Mouse (Mus musculus) Muller cell, postnatal 12 days (primary cell): ENCODE results near the gene 1810010H24Rik.
A peak's percentile ranks its signal among the peaks of the same experiment; 100 is the strongest.
"Not testable (repeated sequence)": the region's sequence is repeated elsewhere in the genome, so short reads cannot be mapped to it uniquely, and the experiment has no call there.

Source experiments
- DNase-seq: peaks from one replicate; pipeline ENCODE4 v3.0.0-alpha.2; 2015; ENCODE audit errors: inconsistent ontology term

Gene 1810010H24Rik

GRCm38 (mm10) chr11:107012324-107013017, 13.0 kb upstream of the 1810010H24Rik start:
- DNase-seq: peak; percentile 96

GRCm38 (mm10) chr11:107014020-107014585, 11.4 kb upstream of the 1810010H24Rik start:
- DNase-seq: no peak

GRCm38 (mm10) chr11:107014597-107015309, 10.7 kb upstream of the 1810010H24Rik start:
- no peak for DNase-seq

GRCm38 (mm10) chr11:107015535-107016187, 9.8 kb upstream of the 1810010H24Rik start:
- not testable (repeated sequence) for DNase-seq

- no peak for DNase-seq
These were observed 8.6 kb upstream of the 1810010H24Rik start for GRCm38 (mm10) chr11:107016893-107017292.

- no peak for DNase-seq
These were observed 8.1 kb upstream of the 1810010H24Rik start for GRCm38 (mm10) chr11:107017339-107017886.

- no peak for DNase-seq
These were observed 6.9 kb upstream of the 1810010H24Rik start for GRCm38 (mm10) chr11:107018606-107019005.

GRCm38 (mm10) chr11:107019318-107019717, 6.2 kb upstream of the 1810010H24Rik start:
- DNase-seq: no peak

- not testable (repeated sequence) for DNase-seq
These were observed 5.8 kb upstream of the 1810010H24Rik start for GRCm38 (mm10) chr11:107019722-107020121.

GRCm38 (mm10) chr11:107022050-107022683, 3.3 kb upstream of the 1810010H24Rik start:
- no peak for DNase-seq

GRCm38 (mm10) chr11:107024406-107024805, 1.1 kb upstream of the 1810010H24Rik start:
- DNase-seq: no peak

- DNase-seq: peak; percentile 54
These were observed 1.3 kb downstream of the 1810010H24Rik start for GRCm38 (mm10) chr11:107026554-107027430.

- peak; percentile 95 for DNase-seq
These were observed 2.2 kb downstream of the 1810010H24Rik start for GRCm38 (mm10) chr11:107027431-107028274.

- no peak for DNase-seq
These were observed 2.8 kb downstream of the 1810010H24Rik start for GRCm38 (mm10) chr11:107028275-107028618.

- no peak for DNase-seq
These were observed 3.3 kb downstream of the 1810010H24Rik start for GRCm38 (mm10) chr11:107028754-107029153.

GRCm38 (mm10) chr11:107029536-107029935, 4.1 kb downstream of the 1810010H24Rik start:
- DNase-seq: no peak

GRCm38 (mm10) chr11:107031635-107032034, 6.2 kb downstream of the 1810010H24Rik start:
- DNase-seq: no peak

- DNase-seq: no peak
These were observed 8.8 kb downstream of the 1810010H24Rik start for GRCm38 (mm10) chr11:107034085-107034810.

- no peak for DNase-seq
These were observed 13.9 kb downstream of the 1810010H24Rik start for GRCm38 (mm10) chr11:107039417-107039816.
